19 mouse cellular contexts compared by ENCODE assay signal in genomic region chr5:150465218-150465617, GRCm38 (mm10). TPM values are rescaled to one million over a fixed set of nuclear protein-coding genes. Genes with fewer than 3 reads are reported as not detected.
DNase-seq lines count a peak whose midpoint lies in the region; ATAC-seq and TF ChIP-seq lines count a peak whose summit lies in the region.
"Had no signal": no experiment of that assay in that cellular context is flagged by ENCODE, and none has a peak within 500 bp of the region (broad histone marks: within the 10 kb centered on the region; RNA-seq: fewer than 3 reads in every experiment).

No protein-coding gene starts in this region.

- H3K9ac ChIP-seq in kidney, embryonic 14.5 days (ENCODE audit: low read depth, low read length) = no peak overlapping the region
- no peak overlapping the region for H3K9ac ChIP-seq in limb, embryonic 15.5 days
- no peak overlapping the region for H3K9ac ChIP-seq in hindbrain, postnatal 0 days (replicated peaks; ENCODE audit: low read length)
- H3K9ac ChIP-seq: midbrain, embryonic 12.5 days; neural tube, embryonic 12.5 days had no signal

- DNase-seq in cerebellum, adult 2 months = no peak
- DNase-seq in cerebellum, adult 11 months = no peak
- DNase-seq in kidney, postnatal 14 days = peak; percentile 18
- no peak for DNase-seq in hindbrain, postnatal 0 days (ENCODE audit: low spot score)
- no peak for DNase-seq in embryo, embryonic 9.5 days (ENCODE audit: extremely low spot score)
- DNase-seq: gastrocnemius, postnatal 14 days; right cerebral cortex, adult 18-20 months; thymus, postnatal 36 days had no signal

- TF ChIP-seq CTCF in cerebellum, adult 2 months (IDR thresholded peaks at IDR 0.05; ENCODE audit: borderline replicate concordance, insufficient read depth, low read depth, low read length) = no peak
- TF ChIP-seq CTCF in small intestine, adult 2 months (IDR thresholded peaks at IDR 0.05; ENCODE audit: extremely low read depth, insufficient read length, insufficient replicate concordance, low read depth, low read length) = no peak
- TF ChIP-seq CTCF in hindbrain, postnatal 0 days (IDR thresholded peaks at IDR 0.05; ENCODE audit: low read depth) = no peak

- H3K9me3 ChIP-seq in kidney, embryonic 14.5 days (ENCODE audit: control insufficient read depth, low read length) = 0 out of 2 replicates have a peak, but pooled peaks cover 2% of the 10 kb centered on the region
- no peaks in the 10 kb centered on the region for H3K9me3 ChIP-seq in limb, embryonic 15.5 days
- no peaks in the 10 kb centered on the region for H3K9me3 ChIP-seq in hindbrain, postnatal 0 days (ENCODE audit: low read length)
- H3K9me3 ChIP-seq: G1E; midbrain, embryonic 12.5 days; neural tube, embryonic 12.5 days had no signal

- 53% methylated on average over 6 of the region's 6 CpGs for WGBS in cerebellum, adult 2 months
- WGBS in kidney, embryonic 14.5 days = 79% methylated on average over 6 of the region's 6 CpGs
- 57% methylated on average over 6 of the region's 6 CpGs for WGBS in limb, embryonic 15.5 days
- WGBS in small intestine, adult 2 months = 60% methylated on average over 6 of the region's 6 CpGs
- WGBS in hindbrain, postnatal 0 days = 71% methylated on average over 6 of the region's 6 CpGs

- H3K4me2 ChIP-seq in kidney, embryonic 14.5 days (replicated peaks; ENCODE audit: low read depth, low read length) = no peak overlapping the region
- no peak overlapping the region for H3K4me2 ChIP-seq in limb, embryonic 15.5 days
- no peak overlapping the region for H3K4me2 ChIP-seq in hindbrain, postnatal 0 days (ENCODE audit: low read depth, low read length)
- H3K4me2 ChIP-seq: liver, embryonic 11.5 days; midbrain, embryonic 12.5 days; neural tube, embryonic 12.5 days had no signal

- no peak for ATAC-seq in kidney, embryonic 14.5 days (ENCODE audit: low FRiP score, low TSS enrichment)
- ATAC-seq in limb, embryonic 15.5 days (ENCODE audit: insufficient number of reproducible peaks, low FRiP score, low TSS enrichment, low read depth) = no peak
- no peak for ATAC-seq in hindbrain, postnatal 0 days
- ATAC-seq: activated CD4-positive, CD25-positive, alpha-beta regulatory T cell, adult 4 months; inflammation-experienced regulatory T-cells, adult 6 months had no signal

- 0 out of 2 replicates have a peak overlapping the region, but pooled peaks have one; percentile 21 for H3K27ac ChIP-seq in cerebellum, adult 2 months (ENCODE audit: insufficient read depth, low read length)
- H3K27ac ChIP-seq in kidney, embryonic 14.5 days (ENCODE audit: low read depth, low read length) = no peak overlapping the region
- 0 out of 2 replicates have a peak overlapping the region, but pooled peaks have one; percentile 7 for H3K27ac ChIP-seq in limb, embryonic 15.5 days
- H3K27ac ChIP-seq in small intestine, adult 2 months (ENCODE audit: insufficient read depth, low read depth, low read length) = peak overlapping the region; percentile 26
- no peak overlapping the region for H3K27ac ChIP-seq in hindbrain, postnatal 0 days
- H3K27ac ChIP-seq: midbrain, embryonic 12.5 days; neural tube, embryonic 12.5 days had no signal

- no peak overlapping the region for H3K4me3 ChIP-seq in cerebellum, adult 2 months (replicated peaks; ENCODE audit: insufficient read depth, low read depth, low read length)
- H3K4me3 ChIP-seq in kidney, embryonic 14.5 days (ENCODE audit: low read length) = no peak overlapping the region
- no peak overlapping the region for H3K4me3 ChIP-seq in limb, embryonic 15.5 days
- H3K4me3 ChIP-seq in small intestine, adult 2 months (ENCODE audit: low read depth, low read length) = no peak overlapping the region
- H3K4me3 ChIP-seq in hindbrain, postnatal 0 days (ENCODE audit: low read length) = no peak overlapping the region
- H3K4me3 ChIP-seq: midbrain, embryonic 12.5 days; neural tube, embryonic 12.5 days had no signal

- H3K4me1 ChIP-seq in cerebellum, adult 2 months (ENCODE audit: control insufficient read depth, insufficient read depth, low read length) = peaks cover 8% of the 10 kb centered on the region; the same call in 1 of the 2 replicates
- H3K4me1 ChIP-seq in kidney, embryonic 14.5 days (ENCODE audit: control insufficient read depth, insufficient read depth, low read length) = peaks cover 3% of the 10 kb centered on the region; the same call in 1 of the 2 replicates
- peaks cover 8% of the 10 kb centered on the region; the same call in 1 of the 2 replicates for H3K4me1 ChIP-seq in limb, embryonic 15.5 days
- H3K4me1 ChIP-seq in small intestine, adult 2 months (ENCODE audit: control insufficient read depth, insufficient read depth, insufficient read length, low read length) = no peaks in the 10 kb centered on the region
- H3K4me1 ChIP-seq in hindbrain, postnatal 0 days (ENCODE audit: insufficient read depth, low read length) = no peaks in the 10 kb centered on the region
- H3K4me1 ChIP-seq: midbrain, embryonic 12.5 days; neural tube, embryonic 12.5 days had no signal

- no peak for TF ChIP-seq POLR2A in cerebellum, adult 2 months (IDR thresholded peaks at IDR 0.05; ENCODE audit: borderline replicate concordance, insufficient read depth, low read length)
- no peak for TF ChIP-seq POLR2A in small intestine, adult 2 months (IDR thresholded peaks at IDR 0.05; ENCODE audit: low read depth, low read length)

- H3K36me3 ChIP-seq in kidney, embryonic 14.5 days (ENCODE audit: control insufficient read depth, insufficient read depth, low read length) = no peaks in the 10 kb centered on the region
- no peaks in the 10 kb centered on the region for H3K36me3 ChIP-seq in limb, embryonic 15.5 days
- 0 out of 2 replicates have a peak, but pooled peaks cover 2% of the 10 kb centered on the region for H3K36me3 ChIP-seq in small intestine, adult 2 months (ENCODE audit: control insufficient read depth, insufficient read depth, low read length)
- peaks cover 29% of the 10 kb centered on the region for H3K36me3 ChIP-seq in hindbrain, postnatal 0 days (ENCODE audit: insufficient read depth, low read length)
- H3K36me3 ChIP-seq: G1E had no signal

- no peaks in the 10 kb centered on the region for H3K27me3 ChIP-seq in cerebellum, adult 2 months (ENCODE audit: control insufficient read depth, insufficient read depth, low read length)
- H3K27me3 ChIP-seq in kidney, embryonic 14.5 days (ENCODE audit: control insufficient read depth, insufficient read depth, low read length) = no peaks in the 10 kb centered on the region
- H3K27me3 ChIP-seq in limb, embryonic 15.5 days = no peaks in the 10 kb centered on the region
- H3K27me3 ChIP-seq in small intestine, adult 2 months (ENCODE audit: control insufficient read depth, insufficient read depth, low read length) = no peaks in the 10 kb centered on the region
- no peaks in the 10 kb centered on the region for H3K27me3 ChIP-seq in hindbrain, postnatal 0 days (ENCODE audit: insufficient read depth, low read length)
- H3K27me3 ChIP-seq: midbrain, embryonic 12.5 days; neural tube, embryonic 12.5 days had no signal

RNA-seq across cellular contexts. Expression of gene Zar1l, which starts 52.7 kb away (rescaled TPM):
- not detected in 2 replicates for polyA plus RNA-seq in cerebellum, adult 2 months (2012; rRNA removed)
- not detected in 2 replicates for polyA plus RNA-seq in kidney, embryonic 14.5 days (2014; fragmentation: Nextera tagmentation; extraction: Ambion mirVana)
- polyA plus RNA-seq in limb, embryonic 15.5 days (2015; fragmentation: Nextera tagmentation; extraction: Ambion mirVana) = not detected in 2 replicates
- not detected in 2 replicates for polyA plus RNA-seq in small intestine, adult 2 months (2012; rRNA removed)
- not detected in 2 replicates for total RNA-seq in hindbrain, postnatal 0 days (2014; rRNA removed)
- 0.28 TPM in 1 of 2 replicates, not detected in the other for polyA plus RNA-seq in hindbrain, postnatal 0 days (2015; fragmentation: Nextera tagmentation; extraction: Ambion mirVana)
- total RNA-seq: G1E; gastrocnemius, postnatal 14 days; layer of hippocampus, postnatal 10 days had no signal
- polyA plus RNA-seq: activated CD4-positive, CD25-positive, alpha-beta regulatory T cell, adult 4 months; forebrain, embryonic 11.5 days; G1E; inflammation-experienced regulatory T-cells, adult 6 months; liver, embryonic 11.5 days; midbrain, embryonic 12.5 days; neural tube, embryonic 12.5 days had no signal

RNA-seq across cellular contexts. Expression of gene Brca2, which starts 57.2 kb away (rescaled TPM):
- polyA plus RNA-seq in cerebellum, adult 2 months (2012; rRNA removed) = 5.4 and 7.1 TPM in 2 replicates
- 24.5 and 28.6 TPM in 2 replicates for polyA plus RNA-seq in kidney, embryonic 14.5 days (2014; fragmentation: Nextera tagmentation; extraction: Ambion mirVana)
- polyA plus RNA-seq in limb, embryonic 15.5 days (2015; fragmentation: Nextera tagmentation; extraction: Ambion mirVana) = 17.6 and 19.3 TPM in 2 replicates
- 0.72 and 1.8 TPM in 2 replicates for polyA plus RNA-seq in small intestine, adult 2 months (2012; rRNA removed)
- total RNA-seq in hindbrain, postnatal 0 days (2014; rRNA removed) = 4.8 and 29.4 TPM in 2 replicates
- polyA plus RNA-seq in hindbrain, postnatal 0 days (2015; fragmentation: Nextera tagmentation; extraction: Ambion mirVana) = 14.5 and 18.9 TPM in 2 replicates

Comparison
In these comparisons a context has a peak if more than half of its experiments do, and no peak if none do; other contexts are left out.
1. H3K27ac ChIP-seq: peak in cerebellum, adult 2 months (single experiment), limb, embryonic 15.5 days (single experiment) and small intestine, adult 2 months (single experiment); none in kidney, embryonic 14.5 days (single experiment) and hindbrain, postnatal 0 days (single experiment).